Mouse (Mus musculus) adrenal gland, postnatal 10 days (tissue): Measurements from ENCODE around the gene Sec24a. TPM values are rescaled to one million over a fixed set of nuclear protein-coding genes. Genes with fewer than 3 reads are reported as not detected.
A peak's percentile ranks its signal among the peaks of the same experiment; 100 is the strongest.
"Not testable (repeated sequence)": the region's sequence is repeated elsewhere in the genome, so short reads cannot be mapped to it uniquely, and the experiment has no call there.

ENCODE experiments used
- DNase-seq: peaks from one replicate; pipeline ENCODE4 v3.0.0; 2021; ENCODE audit warnings: mixed read lengths
- long read RNA-seq, 2 experiments: library from polyadenylated mRNA; stranded (forward); transcript quantifications; one replicate each; pipeline ENCODE4 v2.0.0; 2021
- total RNA-seq, 2 experiments: library from RNA; stranded (reverse); gene quantifications; 2 replicates each; pipeline ENCODE4 v1.2.3; 2021

Sec24a gene
- 10 to 100 TPM; 29.2 to 31.6 TPM for total RNA-seq
- long read RNA-seq, experiment 1, partial matches to known transcripts = 3 of 5 reads
- long read RNA-seq, experiment 1, other reads (novel, unspliced or antisense) = 2 of 5 reads
- long read RNA-seq, experiment 2, full-length matches to known transcripts = 4 of 4 reads
- long read RNA-seq, experiment 2, partial matches to known transcripts = 0 of 4 reads
- long read RNA-seq, experiment 2, other reads (novel, unspliced or antisense) = 0 of 4 reads

DNA sequence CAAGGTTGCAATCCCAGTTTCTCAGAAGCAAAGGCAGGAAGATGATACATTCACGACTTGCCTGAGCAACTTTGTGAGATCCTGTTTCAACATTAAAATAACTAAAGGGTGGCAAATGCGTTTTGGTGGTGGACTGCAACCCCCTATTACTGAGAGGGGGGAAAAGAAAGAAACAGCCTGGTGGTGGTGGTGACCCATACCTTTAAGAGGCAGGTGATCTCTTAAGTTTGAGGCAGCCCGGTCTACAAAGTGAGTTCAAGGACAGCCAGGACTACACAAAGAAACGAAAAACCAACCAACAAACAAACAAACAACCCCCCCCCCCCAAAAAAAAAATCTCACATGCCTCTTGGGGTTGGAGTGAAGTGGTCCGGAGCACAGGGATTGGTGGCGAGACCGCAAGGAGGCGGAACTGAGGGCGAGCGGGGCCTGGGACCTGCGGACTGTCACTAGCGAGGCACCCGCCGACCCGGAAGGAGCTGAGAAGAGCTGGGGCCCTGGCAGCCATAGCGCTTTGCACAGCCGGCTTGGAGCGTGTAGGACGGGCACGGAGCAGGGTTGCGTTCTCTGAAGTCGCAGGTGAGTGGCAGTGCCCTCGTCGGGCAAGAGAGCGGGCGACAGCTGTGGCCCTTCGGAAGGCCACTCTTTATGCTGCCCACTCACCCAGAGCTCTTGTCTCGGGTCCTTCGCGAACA, at the start of gene Sec24a, which contains the start of gene Sar1b:
TSS of gene Sec24a (minus strand) at position 422 of the 695 bp plus-strand sequence.
TSS of gene Sar1b (plus strand) at position 475 of the 695 bp plus-strand sequence.
- DNase-seq = peak; percentile 92

- DNase-seq = no peak
Observed at GRCm38 (mm10) chr11:51812022-51812546, 48.6 kb upstream of the Sec24a start.

GRCm38 (mm10) chr11:51811230-51811629, 47.8 kb upstream of the Sec24a start:
- DNase-seq = no peak

DNA sequence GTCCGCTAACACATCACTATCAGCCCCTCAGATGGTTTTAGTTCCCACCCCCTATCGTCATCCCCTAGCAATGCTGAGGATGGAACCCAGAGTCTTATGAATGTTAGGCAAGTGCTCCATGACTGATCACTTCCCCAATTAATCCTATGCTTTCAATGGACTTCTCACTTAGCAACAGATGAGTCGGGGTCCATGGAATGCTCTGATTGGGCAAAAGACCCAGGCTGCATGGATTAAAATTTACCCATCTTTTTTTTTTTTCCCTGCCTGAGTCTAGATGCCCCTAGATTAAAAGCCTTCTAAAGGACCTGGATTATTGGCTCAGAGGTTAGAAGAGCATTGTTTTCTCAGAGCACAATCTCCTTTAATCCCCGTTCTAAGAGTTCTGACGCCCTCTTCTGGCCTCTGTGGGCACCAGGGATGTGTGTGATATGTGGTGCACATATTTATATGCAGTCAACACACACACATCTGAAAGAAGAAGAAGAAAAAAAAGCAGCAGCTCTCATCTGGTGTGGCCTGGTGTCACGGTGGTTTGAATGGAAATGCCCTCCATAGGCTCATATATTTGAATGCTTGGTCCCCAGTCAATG, 46.3 kb upstream of the Sec24a start:
- DNase-seq = peak; percentile 59

- DNase-seq = no peak
Observed at GRCm38 (mm10) chr11:51807108-51807879, 43.9 kb upstream of the Sec24a start.

DNA sequence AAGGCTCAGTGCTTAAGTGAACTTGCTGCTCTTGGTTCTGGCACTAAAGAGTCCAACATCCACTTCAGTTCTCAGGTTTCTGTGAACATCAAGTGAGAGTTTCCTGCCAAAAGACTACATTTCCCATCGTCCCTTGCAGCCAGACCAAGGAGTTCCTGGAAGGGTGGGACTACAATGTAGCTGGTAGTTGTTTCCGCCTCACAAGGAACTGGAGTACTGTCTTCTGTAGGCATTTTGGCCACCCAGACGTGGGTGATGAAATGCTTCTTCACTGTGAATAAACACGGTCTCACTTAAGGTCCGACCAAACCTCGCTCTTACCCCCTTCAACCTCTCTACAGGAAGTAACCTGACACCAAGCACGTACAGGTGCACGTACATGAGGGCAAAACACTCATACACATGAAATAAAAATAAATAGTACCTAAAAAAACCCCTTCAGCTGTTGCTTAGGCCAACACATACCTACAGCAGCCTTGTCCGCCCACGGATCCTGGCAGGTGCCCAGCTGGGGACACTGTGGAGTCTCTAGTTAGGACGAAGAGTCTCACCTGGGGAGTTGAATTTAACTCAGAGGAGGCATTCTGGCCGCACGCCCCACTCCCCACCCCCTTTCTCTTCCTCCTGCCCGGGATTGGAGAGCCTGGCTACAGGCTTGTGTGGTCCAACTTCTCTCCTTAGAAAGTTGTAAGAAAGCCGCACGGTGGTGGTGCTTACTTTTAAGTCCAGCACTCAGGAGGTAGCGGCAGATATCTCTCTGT, 42.0 kb upstream of the Sec24a start:
- peak; percentile 77 for DNase-seq

DNA sequence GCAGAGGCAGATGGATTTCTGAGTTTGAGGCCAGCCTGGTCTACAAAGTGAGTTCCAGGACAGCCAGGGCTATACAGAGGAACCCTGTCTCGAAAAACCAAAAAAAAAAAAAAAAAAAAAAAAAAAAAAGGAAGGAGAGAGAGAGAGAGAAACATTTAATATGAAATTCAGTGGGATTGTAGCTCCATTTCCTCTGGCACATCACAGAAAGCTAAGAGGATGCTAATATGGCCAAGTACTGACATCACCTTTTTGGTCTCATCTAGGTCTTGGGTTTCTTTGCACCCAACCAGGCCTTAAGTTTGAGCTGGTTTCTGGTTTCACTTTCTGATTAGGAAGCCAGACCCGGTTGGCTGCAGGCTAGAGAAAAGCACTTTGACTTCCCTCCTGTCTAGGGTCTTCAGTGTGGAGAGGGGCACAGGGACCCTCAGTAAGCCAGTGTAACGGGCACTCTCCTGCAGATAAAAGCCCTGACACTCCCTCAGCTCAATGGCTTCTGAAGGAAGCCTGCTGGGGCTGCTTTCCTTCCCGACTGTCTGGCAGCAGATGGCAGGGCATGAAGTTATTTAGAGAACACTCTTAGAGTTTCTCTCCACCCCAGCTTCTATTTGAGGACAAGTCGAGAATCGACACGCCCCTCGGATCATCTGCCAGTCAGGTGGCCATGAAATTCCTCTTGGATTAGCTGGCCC, 37.3 kb upstream of the Sec24a start:
- DNase-seq = no peak

DNA sequence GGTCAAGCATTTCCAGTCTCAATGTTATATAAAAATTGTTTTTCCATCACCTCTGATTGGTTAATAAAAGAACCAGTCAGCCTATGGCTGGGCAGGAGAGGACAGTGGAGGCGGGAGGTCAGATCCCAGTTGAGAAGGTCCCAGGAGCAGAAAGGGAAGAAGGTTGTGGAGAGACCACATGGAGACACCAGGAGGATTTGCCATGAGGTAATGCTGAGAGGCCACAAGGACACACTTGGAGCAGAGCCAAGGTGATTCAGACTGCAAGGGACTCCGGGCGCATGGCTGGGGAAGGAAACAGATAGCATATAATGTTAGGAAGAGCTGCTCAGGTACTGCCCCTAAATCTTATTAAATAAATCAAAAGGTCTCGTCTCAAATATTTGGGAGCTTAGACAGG, 32.8 kb upstream of the Sec24a start:
- DNase-seq = peak; percentile 76

GRCm38 (mm10) chr11:51790662-51791061, 27.2 kb upstream of the Sec24a start:
- no peak for DNase-seq

GRCm38 (mm10) chr11:51789735-51790134, 26.3 kb upstream of the Sec24a start:
- DNase-seq = not testable (repeated sequence)

- DNase-seq = peak; percentile 77
Observed at GRCm38 (mm10) chr11:51785926-51786325, 22.5 kb upstream of the Sec24a start.

GRCm38 (mm10) chr11:51782721-51783120, 19.3 kb upstream of the Sec24a start:
- no peak for DNase-seq

- DNase-seq = no peak
Observed at GRCm38 (mm10) chr11:51780773-51781267, 17.4 kb upstream of the Sec24a start.

- no peak for DNase-seq
Observed at GRCm38 (mm10) chr11:51777478-51777877, 14.0 kb upstream of the Sec24a start.

DNA sequence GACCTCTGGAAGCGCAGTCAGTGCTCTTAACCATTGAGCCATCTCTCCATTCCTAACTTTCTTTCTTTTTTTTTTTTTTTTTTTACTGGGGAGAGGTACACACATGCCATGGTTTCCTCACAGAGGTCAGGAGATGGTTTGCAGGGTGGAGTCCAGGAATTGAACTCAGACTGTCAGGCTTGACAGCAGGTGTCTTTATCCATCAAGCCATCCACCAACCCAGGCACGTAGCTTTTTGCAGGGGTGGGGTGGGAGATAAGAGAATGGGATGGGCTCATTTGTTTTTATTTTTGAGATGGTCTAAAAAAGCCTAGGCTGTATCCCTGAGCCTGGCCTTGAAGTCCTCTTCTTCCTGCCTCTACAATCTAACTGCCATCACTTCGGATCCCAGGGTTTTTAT, 12.1 kb upstream of the Sec24a start:
- DNase-seq = no peak

GRCm38 (mm10) chr11:51768296-51768695, 4.9 kb upstream of the Sec24a start:
- no peak for DNase-seq

- no peak for DNase-seq
Observed at GRCm38 (mm10) chr11:51767579-51768220, 4.3 kb upstream of the Sec24a start.

GRCm38 (mm10) chr11:51764816-51765215, 1.4 kb upstream of the Sec24a start:
- DNase-seq = no peak

GRCm38 (mm10) chr11:51763955-51764354, 521 bp upstream of the Sec24a start:
- DNase-seq = no peak

DNA sequence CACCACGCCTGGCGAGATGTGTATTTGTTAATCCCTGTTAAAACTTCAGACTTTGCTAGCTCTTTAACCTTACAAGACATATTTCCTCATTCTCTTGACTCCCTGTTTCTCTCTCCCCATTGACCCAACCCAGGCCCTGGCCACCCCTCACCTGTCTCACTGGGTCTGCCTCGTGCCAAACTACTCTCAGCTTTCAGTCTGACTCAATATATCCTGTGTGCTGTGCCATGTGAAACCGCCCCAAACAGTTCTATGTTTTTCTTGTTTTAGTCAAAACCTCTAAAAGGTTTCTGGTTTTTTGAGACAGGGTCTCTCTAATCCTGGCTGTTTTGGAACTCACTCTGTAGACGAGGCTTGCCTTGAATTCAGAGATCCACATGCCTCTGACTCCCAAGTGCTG, 2.2 kb downstream of the Sec24a start:
- DNase-seq = no peak
